19 mouse cellular contexts compared by ENCODE assay signal in the genomic region with DNA sequence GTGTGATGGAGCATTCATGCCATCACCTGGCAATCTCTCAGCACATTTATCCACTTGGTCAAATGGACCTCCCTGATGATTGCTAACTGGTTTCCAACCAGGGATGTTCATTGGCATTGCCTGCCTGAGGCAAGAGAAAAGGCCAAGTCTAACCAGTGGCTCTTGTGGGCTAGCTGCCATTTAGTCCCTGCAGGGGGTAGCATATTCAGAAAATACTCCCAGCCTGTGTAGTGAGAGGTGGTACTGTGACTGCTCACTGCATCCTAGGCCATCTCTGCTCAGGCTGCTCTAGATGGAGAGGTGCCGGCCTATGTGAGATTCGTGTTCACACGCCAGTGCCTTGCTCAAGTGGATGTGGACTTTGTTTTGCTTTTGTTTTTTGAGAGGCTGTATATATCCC. TPM values are rescaled to one million over a fixed set of nuclear protein-coding genes. Genes with fewer than 3 reads are reported as not detected.
"Had no signal": no experiment of that assay in that cellular context is flagged by ENCODE, and none has a peak within 500 bp of the region (broad histone marks: within the 10 kb centered on the region; RNA-seq: fewer than 3 reads in every experiment).

No protein-coding gene starts in this region.

- H3K4me3 ChIP-seq: limb, embryonic 13.5 days; midbrain, embryonic 13.5 days had no signal

- H3K9me3 ChIP-seq: limb, embryonic 13.5 days; midbrain, embryonic 13.5 days had no signal

- DNase-seq: layer of hippocampus, postnatal 36 days; lung, adult 18-20 months; right cerebral cortex, adult 18-20 months; right cerebral cortex, postnatal 25 days; thymus, postnatal 36 days had no signal

- H3K27me3 ChIP-seq: limb, embryonic 13.5 days; midbrain, embryonic 13.5 days had no signal

- H3K27ac ChIP-seq: kidney, postnatal 0 days; limb, embryonic 13.5 days; liver, embryonic 14.5 days; midbrain, embryonic 13.5 days had no signal

- ATAC-seq: midbrain, embryonic 13.5 days had no signal

RNA-seq across cellular contexts. Expression of gene 1700102P08Rik, which starts 5.7 kb away (rescaled TPM):
- total RNA-seq: liver, adult 2 months had no signal
- polyA plus RNA-seq: liver, adult 2 months; small intestine, adult 2 months had no signal

RNA-seq across cellular contexts. Expression of gene Ccdc36, which starts 30.0 kb away (rescaled TPM):
- total RNA-seq: liver, adult 2 months; megakaryocyte-erythroid progenitor cell, adult 5-6 weeks had no signal
- polyA plus RNA-seq: large intestine, adult 2 months; liver, adult 2 months; small intestine, adult 2 months had no signal

RNA-seq across cellular contexts. Expression of gene BC048562, which starts 38.0 kb away (rescaled TPM):
- total RNA-seq: layer of hippocampus, postnatal 36 days; left cerebral cortex, postnatal 36 days; liver, adult 2 months; megakaryocyte-erythroid progenitor cell, adult 5-6 weeks; midbrain, postnatal 0 days had no signal
- polyA plus RNA-seq: kidney, postnatal 0 days; large intestine, adult 2 months; limb, embryonic 13.5 days; liver, adult 2 months; liver, embryonic 14.5 days; lung, embryonic 16.5 days; midbrain, embryonic 13.5 days; midbrain, postnatal 0 days; neural tube, embryonic 14.5 days; small intestine, adult 2 months; stomach, embryonic 16.5 days; thymus, postnatal 0 days had no signal
